Mouse (Mus musculus) heart, postnatal 36 days (tissue): ENCODE measurements around the gene Gm20390. TPM values are rescaled to one million over a fixed set of nuclear protein-coding genes. Genes with fewer than 3 reads are reported as not detected.

Experiments used
- DNase-seq, 2 experiments: peaks; one replicate each; pipeline ENCODE4 v3.0.0; 2021 to 2022
- intact Hi-C: fragments of 180-260 bp; cut with DNase I; formaldehyde crosslinking; loops from one replicate; pipeline ENCODE4 v1.15.1; 2025
- total RNA-seq, 2 experiments: library from RNA; stranded (reverse); gene quantifications; 2 replicates each; pipeline ENCODE4 v1.2.3; 2021

Gene Gm20390
- 10 to 100 TPM; 16.3 to 18.0 TPM for total RNA-seq

- intact Hi-C loops = loop anchor here (1.0 to 10.0 kb wide), 6 partner anchors 19 to 247 kb away; partner anchors contain the start of gene Tob1
- DNase-seq = peak; percentile 94 to 98
These were observed at the start of gene Gm20390, which contains the start of gene Nme1 for GRCm38 (mm10) chr11:93968005-93968847. TSS of gene Gm20390 (minus strand) at chr11:93968293. TSS of gene Nme1 (minus strand) at chr11:93968521.

- intact Hi-C loops = no loop called here
- DNase-seq = no peak
These were observed 35.3 kb upstream of the Gm20390 start for GRCm38 (mm10) chr11:94003346-94003745.

GRCm38 (mm10) chr11:93999276-93999675, 31.2 kb upstream of the Gm20390 start:
- no peak for DNase-seq
- intact Hi-C loops = loop anchor here (5.0 to 10.0 kb wide), 2 partner anchors 42 to 216 kb away; partner anchors contain the start of genes Nme2 and Tob1

- intact Hi-C loops = loop anchor here (1.0 to 10.0 kb wide), 3 partner anchors 29 to 218 kb away; partner anchors contain the start of genes Gm20390, Nme1, Nme2 and Tob1
- DNase-seq = peak; percentile 21 to 39
These were observed 29.2 kb upstream of the Gm20390 start for GRCm38 (mm10) chr11:93997141-93997775.

GRCm38 (mm10) chr11:93996306-93997140, 28.4 kb upstream of the Gm20390 start:
- intact Hi-C loops = loop anchor here (1.0 to 10.0 kb wide), 3 partner anchors 28 to 218 kb away; partner anchors contain the start of genes Gm20390, Nme1, Nme2 and Tob1
- peak; percentile 53 to 66 for DNase-seq

GRCm38 (mm10) chr11:93995720-93996305, 27.7 kb upstream of the Gm20390 start, which contains the start of gene Spag9:
TSS of gene Spag9 (plus strand) at chr11:93996091.
- intact Hi-C loops = loop anchor here (5.0 to 10.0 kb wide), 2 partner anchors 39 to 219 kb away; partner anchors contain the start of genes Nme2 and Tob1
- DNase-seq = peak; percentile 90 to 94

- peak; percentile 80 to 83 for DNase-seq
- intact Hi-C loops = loop anchor here (5.0 to 10.0 kb wide), 2 partner anchors 38 to 220 kb away; partner anchors contain the start of genes Nme2 and Tob1
These were observed 27.1 kb upstream of the Gm20390 start for GRCm38 (mm10) chr11:93995111-93995719.

- DNase-seq = peak in 1 of 2 experiments; percentile 28
These were observed 26.4 kb upstream of the Gm20390 start for GRCm38 (mm10) chr11:93994531-93994930.

GRCm38 (mm10) chr11:93988328-93989062, 20.4 kb upstream of the Gm20390 start:
- peak; percentile 20 to 46 for DNase-seq
- intact Hi-C loops = no loop called here

More at GRCm38 (mm10) chr11:93994531-93994930, 26.4 kb upstream of the Gm20390 start:
- intact Hi-C loops = loop anchor here (10.0 kb wide), 1 partner anchor 220 kb away; the partner anchor contains the start of gene Tob1

- intact Hi-C loops = loop anchor here (2.0 kb wide), 1 partner anchor 19 kb away; the partner anchor contains the start of genes Gm20390 and Nme1
- peak; percentile 41 to 59 for DNase-seq
These were observed 19.7 kb upstream of the Gm20390 start for GRCm38 (mm10) chr11:93987625-93988327.

GRCm38 (mm10) chr11:93987026-93987425, 18.9 kb upstream of the Gm20390 start:
- no peak for DNase-seq
- intact Hi-C loops = loop anchor here (2.0 kb wide), 1 partner anchor 18 kb away; the partner anchor contains the start of genes Gm20390 and Nme1

GRCm38 (mm10) chr11:93986298-93986697, 18.2 kb upstream of the Gm20390 start:
- intact Hi-C loops = loop anchor here (2.0 kb wide), 1 partner anchor 17 kb away; the partner anchor contains the start of genes Gm20390 and Nme1
- no peak for DNase-seq

- intact Hi-C loops = no loop called here
- DNase-seq = no peak
These were observed 17.2 kb upstream of the Gm20390 start for GRCm38 (mm10) chr11:93985265-93985664.

GRCm38 (mm10) chr11:93984619-93985018, 16.5 kb upstream of the Gm20390 start:
- intact Hi-C loops = no loop called here
- DNase-seq = no peak

GRCm38 (mm10) chr11:93979502-93980049, 11.5 kb upstream of the Gm20390 start:
- intact Hi-C loops = no loop called here

GRCm38 (mm10) chr11:93972951-93973350, 4.9 kb upstream of the Gm20390 start:
- intact Hi-C loops = no loop called here
- DNase-seq = no peak

More at GRCm38 (mm10) chr11:93979502-93980049, 11.5 kb upstream of the Gm20390 start:
- no peak for DNase-seq

- DNase-seq = no peak
- intact Hi-C loops = loop anchor here (2.0 to 10.0 kb wide), 5 partner anchors 17 to 245 kb away; partner anchors contain the start of gene Tob1
These were observed 1.7 kb upstream of the Gm20390 start for GRCm38 (mm10) chr11:93969799-93970198.
